Mouse (Mus musculus) urinary bladder, postnatal 36 days (tissue): ENCODE results near the gene Apeh.
A peak's percentile ranks its signal among the peaks of the same experiment; 100 is the strongest.

Experiments used
- DNase-seq, 2 experiments: peaks; one replicate each; pipeline ENCODE4 v3.0.0; 2022; ENCODE audit warnings: low spot score in 2 of 2, mixed read lengths in 1 of 2

The Apeh gene

DNA sequence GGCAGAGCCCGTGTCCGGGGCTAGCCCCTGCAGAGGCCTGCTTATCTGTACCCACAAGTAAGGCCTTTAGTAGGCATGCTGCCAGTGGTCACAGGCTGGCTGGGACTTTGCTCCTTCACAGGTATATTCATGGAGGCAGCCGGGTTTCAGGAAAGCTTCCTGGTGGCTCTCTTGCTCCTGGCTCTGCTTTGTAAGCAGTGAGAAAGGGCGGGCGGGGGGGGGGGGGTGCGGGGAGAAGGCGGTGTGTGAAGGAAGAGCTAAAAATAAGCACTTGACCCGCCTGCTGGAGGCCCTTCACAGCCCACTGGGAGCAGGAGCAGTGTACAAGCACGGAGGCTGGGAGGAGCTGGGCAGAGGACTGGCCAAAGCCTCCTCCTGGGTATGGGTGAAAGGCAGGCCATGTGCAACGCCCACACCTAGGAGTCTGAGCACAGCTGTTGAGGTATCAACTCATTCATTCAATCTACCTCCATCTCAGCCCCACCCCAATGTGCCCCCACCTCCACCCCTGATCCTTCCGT lies 25.5 kb upstream of the Apeh start:
- no peak for DNase-seq

DNA sequence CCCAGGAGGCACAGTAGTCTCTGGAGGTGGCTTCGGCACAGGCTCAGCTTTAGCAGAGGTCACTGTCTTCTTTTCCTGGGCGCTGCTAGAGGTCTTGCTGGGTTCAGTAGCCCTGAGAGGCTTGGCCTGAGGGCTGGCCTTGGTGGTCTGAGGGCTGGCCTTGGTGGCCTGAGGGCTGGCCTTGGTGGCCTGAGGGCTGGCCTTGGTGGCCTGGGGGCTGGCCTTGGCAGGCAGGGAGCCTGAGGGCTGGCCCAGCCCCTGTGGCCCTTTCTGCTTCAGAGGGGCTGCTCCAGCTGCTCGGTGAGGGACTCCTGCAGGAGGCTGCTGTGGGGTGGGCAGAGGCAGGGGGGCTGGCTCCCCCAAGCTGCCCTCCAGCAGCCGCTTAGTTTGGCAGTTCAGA lies 22.7 kb upstream of the Apeh start:
- DNase-seq: no peak

DNA sequence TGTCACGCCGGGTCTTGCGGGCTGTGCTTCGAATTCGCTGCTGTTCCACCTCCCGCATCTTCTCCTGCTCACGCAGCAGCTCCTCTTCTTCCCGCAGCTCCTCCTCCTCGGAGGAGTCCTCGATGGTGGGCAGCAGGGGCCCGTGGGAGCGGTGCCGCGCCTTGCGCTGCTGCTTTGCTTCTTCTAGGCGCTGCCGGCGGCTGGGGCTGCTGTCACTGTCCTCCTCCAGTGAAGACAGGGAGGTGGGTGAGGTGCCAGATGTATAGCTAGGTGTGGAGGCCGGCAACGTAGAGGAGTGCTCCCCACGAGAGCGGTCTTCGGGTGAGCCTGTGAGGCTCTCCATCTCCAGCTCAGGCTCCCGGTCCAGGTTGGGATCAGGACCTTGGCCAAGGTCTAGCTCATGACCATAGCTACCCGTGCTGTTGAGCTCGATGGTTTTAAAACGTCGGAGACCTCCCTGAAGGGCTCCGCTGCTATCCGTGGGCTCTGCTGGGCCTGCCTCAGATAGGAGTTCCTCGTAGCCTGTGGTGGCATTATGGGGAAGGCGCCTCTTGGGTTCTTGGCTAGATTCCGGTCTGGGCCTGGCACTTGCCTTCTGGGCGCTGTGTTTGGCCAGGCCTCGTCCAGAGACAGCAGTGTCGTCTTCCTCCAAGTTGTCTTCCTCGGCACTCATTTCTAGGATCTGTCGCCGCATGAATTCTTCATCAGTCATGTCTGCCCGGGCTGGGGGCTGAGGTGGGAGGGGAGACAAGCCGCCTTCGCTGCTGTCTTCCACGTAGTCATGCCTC lies 21.1 kb upstream of the Apeh start:
- DNase-seq: no peak

DNA sequence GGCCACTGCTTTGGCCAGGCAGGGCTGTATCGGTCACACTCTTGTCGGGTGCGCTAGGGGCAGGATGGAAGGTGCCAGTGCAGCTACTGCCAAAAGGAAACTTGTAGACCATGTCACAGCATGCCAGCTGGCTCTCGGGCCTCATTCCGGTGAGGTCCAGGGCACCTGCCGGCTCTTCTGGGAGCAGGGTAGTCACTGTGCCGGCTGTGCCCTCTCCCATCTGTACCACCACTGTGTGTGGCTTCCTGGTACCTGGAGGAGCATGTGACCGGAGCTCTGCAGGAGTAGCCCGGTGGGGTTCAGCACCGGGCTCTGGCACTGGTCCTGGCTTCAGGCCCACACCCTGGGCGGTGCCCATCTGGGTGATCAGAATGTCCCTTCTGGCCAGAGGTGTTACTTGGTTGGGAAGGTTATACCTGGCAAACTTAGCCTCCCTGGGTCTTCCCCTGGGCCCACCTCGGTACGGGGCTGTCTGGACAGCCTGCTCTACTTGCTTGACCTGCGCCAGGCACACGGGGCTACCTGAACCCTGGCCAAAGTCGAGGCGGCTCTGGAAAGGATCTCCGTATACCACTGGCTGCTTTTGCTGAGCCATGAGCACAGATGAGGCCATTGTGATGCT lies 18.4 kb upstream of the Apeh start:
- no peak for DNase-seq

DNA sequence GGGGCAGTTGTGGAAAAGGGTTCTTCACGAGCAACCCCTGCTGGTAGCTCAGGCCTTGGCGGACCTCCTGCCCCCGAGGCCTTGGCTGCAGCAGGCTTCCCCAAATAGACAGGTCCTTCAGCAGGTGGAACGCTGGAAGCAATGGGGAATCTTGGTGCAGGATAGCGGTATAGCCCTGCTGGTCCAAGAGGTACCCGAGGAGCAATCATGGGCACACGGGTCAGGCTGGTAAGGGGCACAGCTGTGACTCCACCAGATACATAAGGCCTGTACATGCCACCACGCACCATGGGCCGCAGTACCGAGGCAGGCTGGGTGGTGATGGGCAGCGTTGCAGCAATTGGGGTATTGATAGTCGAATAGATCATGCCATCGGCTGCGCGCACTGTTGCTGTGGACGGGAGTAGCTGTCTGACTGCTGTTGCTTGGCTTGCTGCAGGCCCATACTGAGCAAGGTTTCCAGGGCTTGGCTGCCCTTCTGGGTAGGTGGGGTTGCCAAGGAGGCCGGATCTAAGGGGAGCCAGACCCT lies 17.3 kb upstream of the Apeh start:
- no peak for DNase-seq

DNA sequence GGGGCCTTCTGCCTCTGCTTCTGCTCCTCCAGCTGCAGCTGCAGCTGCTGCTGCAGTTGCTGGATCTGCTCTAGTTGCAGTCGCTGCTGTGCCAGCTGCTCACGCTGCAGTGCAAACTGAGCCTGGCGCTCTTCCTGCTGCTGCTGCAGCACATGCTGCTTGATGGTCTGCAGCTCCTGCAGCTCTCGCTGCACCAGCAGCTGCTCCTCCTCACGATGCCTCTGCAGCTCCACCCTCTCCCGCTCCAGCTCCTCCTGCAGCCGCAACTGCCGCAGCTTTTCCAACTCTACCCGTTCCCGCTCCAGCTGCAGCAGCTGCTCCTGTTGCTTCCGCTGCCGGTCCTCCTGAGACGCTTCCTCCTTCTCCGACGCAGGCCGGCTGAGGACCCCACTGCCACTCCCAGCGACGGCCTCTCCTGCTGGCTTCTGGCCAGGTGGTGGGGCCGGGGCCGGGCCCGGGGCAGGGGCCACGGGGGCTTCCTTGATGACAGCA lies 16.7 kb upstream of the Apeh start:
- DNase-seq: no peak

DNA sequence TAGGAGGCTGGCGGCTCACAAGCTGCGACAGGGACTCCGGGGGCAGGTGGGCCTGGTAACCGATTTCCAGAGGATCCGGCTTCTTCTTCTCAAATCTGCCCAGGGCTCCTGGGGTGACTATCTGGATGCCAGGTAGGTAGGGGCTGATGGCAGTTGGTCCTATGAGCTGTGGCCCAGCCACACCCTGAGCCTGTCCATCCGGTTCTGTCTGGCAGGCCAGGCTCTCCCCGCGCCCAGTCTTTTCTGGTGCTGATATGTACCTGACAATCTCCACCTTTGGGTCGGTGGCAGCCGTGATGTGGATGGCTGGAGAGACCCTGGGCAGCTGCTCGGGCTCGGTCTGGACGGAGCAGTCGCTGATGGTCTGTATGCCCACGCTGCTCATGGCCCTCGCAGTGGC lies 15.8 kb upstream of the Apeh start:
- DNase-seq: peak; percentile 48 to 56

DNA sequence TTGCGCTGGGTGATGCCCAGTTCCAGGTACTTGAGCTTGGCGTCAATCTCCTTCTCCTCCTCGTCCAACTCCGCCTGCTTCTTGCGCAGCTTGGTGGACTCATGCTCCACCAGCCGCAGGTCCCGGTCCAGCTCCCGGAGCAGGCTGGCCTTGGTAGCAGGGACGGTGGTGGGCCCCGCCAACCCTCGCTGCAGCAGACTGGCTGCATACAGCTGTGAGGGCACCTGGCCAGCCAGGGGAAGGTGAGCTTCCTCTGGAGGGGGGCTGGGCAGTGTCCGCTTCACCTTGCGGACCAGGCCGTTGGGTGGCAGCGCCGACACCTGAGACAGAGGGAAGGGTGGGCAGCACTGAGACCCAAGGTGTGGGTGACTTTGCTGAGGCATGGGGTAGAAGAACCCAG lies 13.5 kb upstream of the Apeh start:
- DNase-seq: no peak

DNA sequence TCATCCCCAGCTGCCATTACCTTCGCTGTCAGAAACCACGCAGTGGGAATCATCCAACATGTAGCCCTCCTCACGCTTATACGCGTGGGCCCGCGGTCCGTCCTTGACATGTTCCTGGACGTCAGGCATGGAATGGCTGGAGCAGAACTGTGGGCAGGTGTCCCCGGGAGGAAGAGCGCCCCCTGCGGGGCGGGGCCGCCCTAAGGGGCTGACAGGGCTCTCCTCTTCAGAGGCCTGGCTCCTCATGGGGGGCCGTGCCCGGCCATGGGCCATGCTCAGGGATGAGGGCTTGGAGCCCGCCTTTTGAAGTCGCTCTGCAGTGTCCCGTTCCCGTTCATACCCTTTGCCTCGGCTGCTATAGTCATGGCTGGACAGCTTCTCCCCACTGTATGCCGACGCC lies 11.7 kb upstream of the Apeh start:
- no peak for DNase-seq

DNA sequence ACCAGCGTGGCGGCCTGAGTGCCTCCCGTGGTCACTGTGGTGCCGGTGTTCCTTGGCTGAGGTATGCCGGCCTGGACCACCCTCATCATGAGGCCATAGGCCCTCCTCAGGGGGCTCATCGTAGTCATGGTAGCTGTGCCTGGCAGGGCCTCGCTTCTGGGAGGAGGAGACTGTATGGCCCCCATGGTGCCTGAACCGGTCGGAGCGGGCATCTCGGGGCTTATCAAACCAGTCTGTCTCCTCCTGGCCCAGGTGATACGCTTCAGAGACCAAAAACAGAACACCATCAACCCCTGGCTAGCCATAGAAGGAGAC lies 11.1 kb upstream of the Apeh start:
- DNase-seq: no peak

DNA sequence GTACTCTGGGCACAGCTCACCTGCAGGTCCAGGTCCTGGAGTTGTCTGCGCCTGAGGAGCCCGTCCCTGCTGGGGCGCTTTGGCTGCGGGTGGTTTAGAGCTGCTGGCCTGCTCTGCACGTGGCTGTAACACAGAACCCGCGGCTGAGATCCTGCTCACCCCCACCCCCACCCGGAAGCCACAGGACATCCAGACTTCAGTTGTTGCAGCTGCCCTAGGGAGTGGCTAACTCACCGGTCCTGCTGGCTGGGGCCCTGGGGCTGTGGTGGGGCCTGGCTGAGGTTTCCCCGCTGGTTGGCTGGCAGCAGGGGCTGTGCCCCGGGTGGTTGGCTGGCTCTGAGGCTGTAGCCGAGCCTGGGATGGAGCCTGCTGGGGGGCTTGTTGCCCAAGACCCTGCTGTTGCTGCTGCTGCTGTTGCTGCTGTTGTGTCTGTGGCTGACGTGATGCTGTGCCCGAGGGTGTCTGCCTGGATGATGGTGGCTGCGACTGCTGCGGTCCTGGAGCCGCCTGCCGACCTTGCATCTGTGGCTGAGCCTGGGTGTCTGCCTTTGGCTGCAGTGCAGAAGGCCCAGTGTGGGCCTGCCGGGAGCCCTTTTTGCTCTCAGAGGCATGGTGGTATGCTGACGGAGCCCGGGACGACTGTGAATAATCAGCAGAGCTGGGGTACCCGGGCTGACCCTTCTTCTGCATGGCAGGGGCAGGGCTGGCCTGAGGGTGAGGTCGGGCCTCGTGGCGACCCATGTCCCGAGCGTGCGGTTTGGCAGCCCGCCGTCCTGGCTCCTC lies 10.6 kb upstream of the Apeh start:
- no peak for DNase-seq

DNA sequence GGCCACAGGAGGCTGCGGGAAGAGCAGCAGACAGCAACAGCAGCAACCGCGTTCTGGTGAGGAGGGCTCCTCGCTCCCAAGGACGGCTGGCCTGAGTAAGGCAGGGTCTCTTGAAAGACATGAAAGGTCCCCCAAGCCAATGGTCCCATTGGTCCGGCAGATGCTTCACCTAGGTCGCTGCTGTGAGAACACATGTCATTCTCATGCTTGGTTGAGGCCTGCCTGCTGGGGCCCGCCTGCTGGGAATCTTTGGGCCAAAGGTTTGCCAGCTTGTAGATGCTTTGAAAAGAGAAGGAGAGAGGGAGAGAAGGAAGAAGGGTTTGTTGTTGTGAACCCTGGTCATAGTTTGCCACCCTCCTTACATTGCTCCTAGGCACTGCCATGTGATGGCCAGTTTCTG lies 5.2 kb upstream of the Apeh start:
- no peak for DNase-seq

DNA sequence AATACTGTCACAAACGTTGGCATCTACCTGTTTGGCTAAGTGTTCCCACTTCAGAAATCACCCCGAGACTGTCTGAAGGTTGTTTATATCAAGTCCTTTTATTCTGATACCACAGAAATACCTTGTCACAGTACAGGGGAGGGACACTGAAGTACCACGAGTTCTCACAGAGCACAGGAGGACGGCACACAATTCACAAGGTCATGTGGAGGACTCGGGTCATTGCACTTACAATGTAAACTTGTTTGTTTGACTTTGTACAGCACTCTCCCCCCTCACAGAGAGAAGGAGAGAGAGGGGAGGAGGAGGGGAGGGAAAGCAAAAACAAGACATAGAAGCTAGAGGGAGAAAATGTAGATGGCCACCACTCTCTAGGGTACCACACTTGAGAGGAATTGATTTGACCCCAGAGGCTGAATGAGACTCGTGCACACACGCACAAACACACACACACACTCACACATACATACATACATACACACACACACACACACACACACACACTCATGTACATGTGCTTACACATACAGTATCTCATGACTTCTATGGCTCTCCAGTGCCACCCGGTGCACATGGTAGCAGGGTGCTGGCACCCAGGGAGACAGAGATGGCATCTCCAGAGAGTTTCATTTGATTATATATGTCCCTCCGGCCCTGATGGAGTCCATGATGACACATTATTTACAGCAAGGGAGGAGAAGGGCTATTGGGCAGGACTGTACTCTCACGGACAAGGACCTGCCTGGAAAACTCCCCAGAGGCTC lies 1.7 kb upstream of the Apeh start:
- no peak for DNase-seq

DNA sequence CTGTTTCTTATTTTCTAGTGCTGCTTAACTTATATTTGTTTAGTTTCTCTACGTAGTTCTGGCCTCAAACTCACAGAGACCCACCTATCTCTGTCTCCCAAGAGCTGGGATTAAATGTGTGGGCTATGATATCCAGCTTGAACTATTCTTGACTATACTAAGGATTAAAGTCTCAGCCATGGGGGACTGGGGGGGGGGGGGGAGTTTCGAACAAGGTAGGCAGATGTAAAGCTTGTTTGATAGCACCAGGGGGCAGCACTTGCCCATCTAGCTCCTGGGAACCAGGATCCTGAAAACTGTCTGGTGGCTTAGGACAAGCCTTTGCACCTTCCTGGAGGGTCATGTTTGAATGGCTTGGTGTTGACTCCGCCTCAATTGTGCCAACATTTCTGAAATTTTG lies 1.1 kb upstream of the Apeh start:
- DNase-seq: peak; percentile 37 to 55

DNA sequence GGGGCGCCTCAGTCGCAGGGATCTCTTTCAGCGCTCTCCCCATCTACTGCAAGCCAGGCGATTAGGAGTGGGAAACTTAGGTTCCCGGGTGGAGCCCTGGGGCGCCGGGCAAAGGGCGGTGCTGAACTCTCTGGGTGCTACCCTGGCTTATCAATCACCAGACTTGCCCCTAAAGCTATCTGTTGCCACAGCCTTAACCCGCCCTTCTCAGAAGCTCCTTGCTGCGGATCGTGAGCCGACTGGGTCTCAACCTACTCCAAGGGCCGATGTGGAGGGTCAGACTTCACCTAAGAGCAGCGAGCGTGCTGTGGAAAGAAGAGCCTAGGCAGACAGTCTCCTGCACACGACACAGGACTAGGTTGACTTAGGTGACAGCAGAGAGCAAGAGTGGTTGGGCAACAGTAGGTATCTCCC lies 599 bp upstream of the Apeh start:
- no peak for DNase-seq

DNA sequence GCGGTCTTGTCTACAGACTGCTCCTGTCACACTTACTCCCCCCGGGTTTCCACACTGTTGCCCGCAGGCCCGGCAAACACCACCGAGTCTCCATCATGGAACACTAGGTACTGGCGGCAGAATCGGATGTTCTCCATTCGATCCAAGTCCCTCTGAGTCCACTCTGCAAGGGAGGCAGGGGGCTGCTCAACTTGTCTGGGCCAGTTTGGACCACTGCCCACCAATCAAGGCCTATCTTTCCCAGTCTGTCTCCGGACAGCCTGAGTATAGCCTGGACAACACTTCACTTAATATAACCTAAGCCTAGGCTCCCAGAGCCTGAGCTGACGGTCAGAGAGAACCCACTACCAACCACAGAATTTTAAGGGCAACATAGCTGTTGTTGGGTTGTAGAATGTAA lies 820 bp downstream of the Apeh start:
- no peak for DNase-seq

DNA sequence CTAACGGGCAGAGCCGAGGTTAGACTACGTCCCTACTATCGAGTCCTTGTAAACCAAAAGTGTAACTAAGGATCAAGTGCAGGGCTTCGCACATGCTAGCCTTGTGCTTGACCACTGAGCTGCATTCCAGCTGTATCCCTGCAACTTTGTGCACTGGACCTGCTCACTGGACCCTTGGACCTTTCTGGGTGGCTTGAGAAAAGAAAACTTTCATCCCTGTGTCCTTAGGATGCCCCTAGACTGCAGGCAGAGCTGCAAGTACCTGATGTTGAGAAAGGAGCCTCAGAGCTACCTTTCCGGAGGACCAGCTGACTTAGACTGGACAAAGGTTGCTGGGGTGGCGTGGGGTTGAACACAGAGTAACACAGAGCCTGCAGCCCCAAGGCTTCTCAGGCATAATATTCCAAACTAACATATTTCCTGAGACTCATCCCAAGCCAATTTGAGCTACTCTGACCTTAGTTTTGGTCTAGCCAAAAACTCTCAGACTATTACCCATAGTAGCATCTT lies 3.7 kb downstream of the Apeh start:
- DNase-seq: no peak

DNA sequence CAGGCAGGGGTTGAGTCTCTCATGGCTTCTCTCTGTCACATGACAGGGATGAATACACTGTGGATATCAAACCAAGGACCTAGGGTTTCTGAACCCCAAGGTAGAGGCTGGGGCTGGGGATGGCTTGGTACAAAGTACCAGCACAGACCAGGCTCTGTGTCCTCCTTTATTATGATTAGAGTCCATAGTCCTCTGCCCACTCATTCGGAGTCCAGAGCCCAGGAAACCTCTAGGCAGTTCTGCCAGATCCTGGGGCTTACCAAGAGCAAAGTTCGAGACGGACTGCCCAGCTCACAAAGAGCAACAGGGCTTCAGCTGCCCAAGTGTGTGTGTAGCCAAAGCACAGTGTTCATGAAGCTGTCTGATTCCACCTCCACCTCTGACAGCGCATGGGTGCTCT lies 9.1 kb downstream of the Apeh start:
- DNase-seq: no peak

DNA sequence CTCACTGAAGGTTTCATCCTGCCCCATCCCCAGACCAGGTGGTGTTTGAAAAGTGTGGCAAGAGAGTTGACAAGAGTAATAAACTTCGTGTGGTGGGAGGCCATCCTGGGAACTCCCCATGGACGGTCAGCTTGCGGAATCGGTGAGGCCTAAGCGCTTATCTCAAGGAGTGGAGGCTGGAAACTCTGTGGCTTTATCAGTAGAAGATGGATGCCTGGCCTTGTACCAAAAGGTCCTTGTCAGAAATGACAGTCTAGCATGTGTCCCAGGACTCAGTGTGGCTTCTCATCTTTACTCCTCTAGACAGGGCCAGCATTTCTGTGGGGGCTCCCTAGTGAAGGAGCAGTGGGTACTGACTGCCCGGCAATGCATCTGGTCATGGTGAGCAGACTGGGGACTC lies 10.8 kb downstream of the Apeh start:
- no peak for DNase-seq

DNA sequence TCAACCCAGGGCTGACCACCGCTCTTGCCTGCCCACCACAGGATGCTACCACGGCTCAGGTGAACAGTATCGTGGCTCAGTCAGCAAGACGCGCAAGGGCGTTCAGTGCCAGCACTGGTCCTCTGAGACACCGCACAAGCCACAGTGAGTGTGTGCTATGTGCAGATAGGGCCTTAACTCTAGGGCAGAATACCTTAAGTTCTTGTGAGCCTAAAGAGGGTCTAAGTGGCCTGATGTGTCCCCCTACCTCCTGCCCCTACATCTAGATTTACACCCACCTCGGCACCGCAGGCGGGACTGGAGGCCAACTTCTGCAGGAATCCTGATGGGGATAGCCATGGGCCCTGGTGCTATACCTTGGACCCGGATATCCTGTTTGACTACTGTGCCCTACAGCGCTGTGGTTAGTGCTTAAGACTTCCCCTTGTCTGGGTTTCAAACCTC lies 11.4 kb downstream of the Apeh start, which contains the start of gene Rnf123:
Gene Rnf123 (minus strand): TSS at position 359 of the 444 bp plus-strand sequence.
- DNase-seq: no peak

DNA sequence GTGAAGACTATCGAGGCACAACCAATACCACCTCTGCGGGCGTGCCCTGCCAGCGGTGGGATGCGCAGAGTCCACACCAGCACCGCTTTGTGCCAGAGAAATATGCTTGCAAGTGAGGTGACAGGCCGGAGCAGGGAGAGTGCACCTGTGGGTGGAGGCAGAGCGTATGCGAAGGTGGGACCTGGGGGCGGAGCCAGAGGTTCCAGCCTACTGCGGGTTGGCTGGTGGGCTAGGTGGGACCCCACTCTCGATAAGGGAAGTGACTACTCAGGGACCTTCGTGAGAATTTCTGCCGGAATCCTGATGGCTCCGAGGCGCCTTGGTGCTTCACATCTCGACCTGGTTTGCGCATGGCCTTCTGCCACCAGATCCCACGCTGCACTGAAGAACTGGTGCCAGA lies 11.9 kb downstream of the Apeh start:
- DNase-seq: no peak
